Mouse (Mus musculus): Measurements from ENCODE around the gene Dbndd1.
"Not testable (repeated sequence)": the region's sequence is repeated elsewhere in the genome, so short reads cannot be mapped to it uniquely, and the experiment has no call there.

Gene Dbndd1

GRCm38 (mm10) chr8:123492898-123493297, 22.4 kb downstream of the Dbndd1 start:
- no peak for DNase-seq (ENCODE audit: low spot score in 2 of 2)

DNA sequence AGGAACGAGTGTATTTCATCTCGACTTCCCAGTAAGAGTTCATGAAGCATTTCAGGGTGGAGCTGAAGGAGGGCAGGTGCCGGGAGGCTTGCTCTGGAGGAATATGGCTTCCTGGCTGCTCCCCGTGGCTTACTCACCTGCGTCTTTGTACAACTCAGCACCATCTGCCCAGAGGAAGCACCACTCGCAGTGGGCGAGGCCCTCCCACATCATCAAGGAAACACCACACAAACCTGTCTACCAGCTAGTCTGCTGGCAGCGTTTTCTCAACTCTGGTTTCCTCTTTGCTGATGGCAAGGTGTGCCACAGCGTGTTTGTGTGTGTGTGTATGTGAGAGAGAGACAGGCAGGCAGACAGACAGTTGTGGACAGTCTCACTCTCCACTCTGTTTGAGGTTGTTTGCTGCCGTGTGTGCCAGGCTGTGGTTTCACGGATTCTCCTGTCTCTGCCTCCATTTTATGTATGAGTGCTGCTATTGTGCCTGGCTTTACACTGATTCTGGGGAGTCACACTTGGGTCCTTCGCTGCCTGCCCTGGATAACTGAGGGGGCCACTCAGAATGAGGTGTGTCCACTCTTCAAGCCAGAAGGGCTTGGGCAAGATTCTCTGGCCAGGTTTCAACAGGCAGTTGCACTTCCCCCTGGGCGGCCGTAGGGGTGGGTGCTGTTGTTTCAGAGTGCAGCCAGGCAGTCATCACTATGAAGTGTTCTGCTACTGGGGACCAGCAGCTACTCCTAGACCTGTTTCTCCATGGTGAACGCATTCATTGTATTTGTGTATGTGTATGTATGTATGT, 23.8 kb downstream of the Dbndd1 start:
- DNase-seq (ENCODE audit: low spot score in 2 of 2), result no peak

- no peak for DNase-seq (ENCODE audit: low spot score in 2 of 2)
These were observed 32.6 kb downstream of the Dbndd1 start for GRCm38 (mm10) chr8:123482627-123483026.

GRCm38 (mm10) chr8:123478456-123479218, 36.6 kb downstream of the Dbndd1 start:
- DNase-seq (ENCODE audit: low spot score in 2 of 2), result no peak

- DNase-seq (ENCODE audit: low spot score in 2 of 2), result peak; percentile 95 to 96
These were observed 37.5 kb downstream of the Dbndd1 start, which contains the start of gene Afg3l1 for GRCm38 (mm10) chr8:123477737-123478258. Gene Afg3l1 (plus strand): TSS chr8:123477903.

GRCm38 (mm10) chr8:123476911-123477736, 38.1 kb downstream of the Dbndd1 start:
- DNase-seq (ENCODE audit: low spot score in 2 of 2), result peak in 1 of 2 experiments; percentile 10

GRCm38 (mm10) chr8:123474549-123474948, 40.7 kb downstream of the Dbndd1 start:
- DNase-seq (ENCODE audit: low spot score in 2 of 2), result not testable (repeated sequence)

GRCm38 (mm10) chr8:123472991-123473390, 42.3 kb downstream of the Dbndd1 start:
- not testable (repeated sequence) for DNase-seq (ENCODE audit: low spot score in 2 of 2)

DNA sequence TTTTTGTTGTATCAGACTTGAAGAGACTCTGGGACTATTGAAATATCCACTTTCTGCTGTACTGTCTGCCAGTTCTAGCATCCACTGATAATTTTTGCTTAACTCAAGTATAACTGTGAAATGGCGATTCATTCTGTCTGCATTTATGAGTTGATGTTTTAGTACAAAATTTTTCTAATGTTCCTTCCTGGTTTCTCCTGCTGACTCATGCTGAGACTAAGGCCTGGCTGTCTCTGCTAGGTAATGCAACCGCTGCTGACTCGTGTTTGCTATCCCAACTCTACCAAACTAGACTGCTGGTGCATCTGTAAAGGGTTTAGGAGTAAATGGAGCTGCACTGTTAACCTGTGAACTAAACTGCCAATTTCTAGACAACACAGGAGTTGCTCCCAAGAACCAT, 47.8 kb downstream of the Dbndd1 start:
- no peak for DNase-seq (ENCODE audit: low spot score in 2 of 2)

- no peak for DNase-seq (ENCODE audit: low spot score in 2 of 2)
These were observed 51.6 kb downstream of the Dbndd1 start for GRCm38 (mm10) chr8:123463651-123464050.
